Mouse (Mus musculus) midbrain, embryonic 15.5 days (tissue): Measurements from ENCODE around the gene Ehd4. TPM values are rescaled to one million over a fixed set of nuclear protein-coding genes. Genes with fewer than 3 reads are reported as not detected.

Experiments used
- ATAC-seq: fragments of 200-750 bp; cut with Nextera tagmentation; replicated peaks from 2 replicates; pipeline ENCODE4 v1.8.0; 2017; ENCODE audit warnings: moderate TSS enrichment
- H3K27ac ChIP-seq: fragments of 300-500 bp; sonication (generic); 2 replicates; pipeline ENCODE4 v1.5.1; 2015; ENCODE audit warnings: mild to moderate bottlenecking, inconsistent platforms
- H3K27me3 ChIP-seq: fragments of 300-500 bp; sonication (generic); replicated peaks from 2 replicates; pipeline ENCODE4 v1.6.1; 2015; ENCODE audit warnings: inconsistent platforms
- H3K36me3 ChIP-seq: fragments of 300-500 bp; sonication (generic); replicated peaks from 2 replicates; pipeline ENCODE4 v1.6.1; 2015; ENCODE audit warnings: inconsistent platforms
- H3K4me1 ChIP-seq: fragments of 300-500 bp; sonication (generic); 2 replicates; pipeline ENCODE4 v1.6.1; 2015; ENCODE audit warnings: inconsistent platforms
- H3K4me2 ChIP-seq: fragments of 300-500 bp; sonication (generic); 2 replicates; pipeline ENCODE4 v1.6.1; 2015; ENCODE audit warnings: inconsistent platforms, mild to moderate bottlenecking, moderate library complexity
- H3K4me3 ChIP-seq: fragments of 300-500 bp; sonication (generic); 2 replicates; pipeline ENCODE4 v1.5.1; 2015; ENCODE audit warnings: mild to moderate bottlenecking, inconsistent platforms
- H3K9ac ChIP-seq: fragments of 300-500 bp; sonication (generic); 2 replicates; pipeline ENCODE4 v1.6.1; 2015; ENCODE audit warnings: mild to moderate bottlenecking, inconsistent platforms
- H3K9me3 ChIP-seq: fragments of 300-500 bp; sonication (generic); 2 replicates; pipeline ENCODE4 v1.6.1; 2016; ENCODE audit warnings: inconsistent platforms
- WGBS: fragments of 180-500 bp; shearing (Covaris S2); methylation state at CpG from one replicate; pipeline ENCODE4 v1.1.7; 2015; ENCODE audit warnings: mixed read lengths; 5-methylcytosine and 5-hydroxymethylcytosine counted together
- polyA plus RNA-seq: library from polyadenylated mRNA; unstranded; fragments of >200 nt; fragmentation: Nextera tagmentation; extraction: Ambion mirVana; gene quantifications from 2 replicates; pipeline ENCODE4 v1.2.1, GENCODE M21; 2015

Gene Ehd4
- polyA plus RNA-seq, 1 experiment from 2014 or later: 17.9 TPM

- Histone ChIP-seq H3K36me3 (no peaks in the 10 kb centered on the region), H3K9me3 (no peaks in the 10 kb centered on the region), H3K4me3 (no peak overlapping the region), H3K4me1 (peaks cover 4% of the 10 kb centered on the region), H3K27ac (no peak overlapping the region), H3K27me3 (no peaks in the 10 kb centered on the region; the same call in 1 of the 2 replicates), H3K4me2 (no peak overlapping the region), H3K9ac (no peak overlapping the region)
- no peak for ATAC-seq
- 87% methylated on average over 2 of the region's 2 CpGs for WGBS
Measured at GRCm38 (mm10) chr2:120159434-120159833, 5.0 kb upstream of the Ehd4 start.

- no peak overlapping the region for H3K9ac ChIP-seq
- H3K27me3 ChIP-seq: no peaks in the 10 kb centered on the region; the same call in 1 of the 2 replicates
- H3K36me3 ChIP-seq: no peaks in the 10 kb centered on the region
- no peaks in the 10 kb centered on the region for H3K9me3 ChIP-seq
- H3K4me1 ChIP-seq: peaks cover 6% of the 10 kb centered on the region
- no peak overlapping the region for H3K4me2 ChIP-seq
- no peak overlapping the region for H3K4me3 ChIP-seq
- 28% methylated on average over 1 of the region's 1 CpGs for WGBS
- ATAC-seq: no peak
- H3K27ac ChIP-seq: no peak overlapping the region
Measured at GRCm38 (mm10) chr2:120158846-120159245, 4.4 kb upstream of the Ehd4 start.

GRCm38 (mm10) chr2:120158016-120158415, 3.6 kb upstream of the Ehd4 start:
- peaks cover 7% of the 10 kb centered on the region for H3K27me3 ChIP-seq
- no peak overlapping the region for H3K27ac ChIP-seq
- no peaks in the 10 kb centered on the region for H3K9me3 ChIP-seq
- no peak for ATAC-seq
- no peaks in the 10 kb centered on the region for H3K36me3 ChIP-seq
- H3K9ac ChIP-seq: no peak overlapping the region
- H3K4me1 ChIP-seq: peaks cover 13% of the 10 kb centered on the region
- H3K4me2 ChIP-seq: no peak overlapping the region
- WGBS: 55% methylated on average over 5 of the region's 5 CpGs
- no peak overlapping the region for H3K4me3 ChIP-seq

- WGBS: 71% methylated on average over 2 of the region's 2 CpGs
- no peaks in the 10 kb centered on the region for H3K9me3 ChIP-seq
- H3K4me2 ChIP-seq: no peak overlapping the region
- H3K36me3 ChIP-seq: no peaks in the 10 kb centered on the region
- H3K4me1 ChIP-seq: peaks cover 13% of the 10 kb centered on the region
- peaks cover 7% of the 10 kb centered on the region for H3K27me3 ChIP-seq
- no peak overlapping the region for H3K4me3 ChIP-seq
- no peak overlapping the region for H3K27ac ChIP-seq
- ATAC-seq: no peak
- no peak overlapping the region for H3K9ac ChIP-seq
Measured at GRCm38 (mm10) chr2:120157606-120158005, 3.2 kb upstream of the Ehd4 start.

GRCm38 (mm10) chr2:120153586-120154360, 633 bp downstream of the Ehd4 start:
- Histone ChIP-seq H3K9ac (peak overlapping the region; percentile 53), H3K9me3 (no peaks in the 10 kb centered on the region), H3K4me1 (peaks cover 13% of the 10 kb centered on the region), H3K36me3 (no peaks in the 10 kb centered on the region), H3K27me3 (peaks cover 7% of the 10 kb centered on the region), H3K4me3 (peak overlapping the region; percentile 62), H3K27ac (0 out of 2 replicates have a peak overlapping the region, but pooled peaks have one; percentile 37), H3K4me2 (peak overlapping the region; percentile 81)
- peak; percentile 10 for ATAC-seq
- 5% methylated on average over 38 of the region's 38 CpGs for WGBS

GRCm38 (mm10) chr2:120150571-120150970, 3.8 kb downstream of the Ehd4 start:
- no peak for ATAC-seq
- Histone ChIP-seq H3K27me3 (peaks cover 7% of the 10 kb centered on the region), H3K9ac (no peak overlapping the region), H3K4me2 (no peak overlapping the region), H3K4me1 (peaks cover 13% of the 10 kb centered on the region), H3K27ac (no peak overlapping the region), H3K4me3 (no peak overlapping the region), H3K36me3 (no peaks in the 10 kb centered on the region), H3K9me3 (no peaks in the 10 kb centered on the region)
- WGBS: 88% methylated on average over 3 of the region's 3 CpGs

GRCm38 (mm10) chr2:120149634-120150033, 4.8 kb downstream of the Ehd4 start:
- peaks cover 9% of the 10 kb centered on the region; the same call in 1 of the 2 replicates for H3K4me1 ChIP-seq
- H3K9me3 ChIP-seq: no peaks in the 10 kb centered on the region
- WGBS: 92% methylated on average over 7 of the region's 7 CpGs
- ATAC-seq: no peak
- H3K4me3 ChIP-seq: no peak overlapping the region
- H3K27ac ChIP-seq: no peak overlapping the region
- no peaks in the 10 kb centered on the region for H3K36me3 ChIP-seq
- no peak overlapping the region for H3K4me2 ChIP-seq
- no peak overlapping the region for H3K9ac ChIP-seq
- peaks cover 7% of the 10 kb centered on the region for H3K27me3 ChIP-seq

GRCm38 (mm10) chr2:120147999-120148398, 6.4 kb downstream of the Ehd4 start:
- H3K27ac ChIP-seq: no peak overlapping the region
- whole genome bisulfite sequencing: 82% methylated on average over 3 of the region's 3 CpGs
- no peaks in the 10 kb centered on the region for H3K27me3 ChIP-seq
- no peaks in the 10 kb centered on the region for H3K4me1 ChIP-seq
- H3K9me3 ChIP-seq: no peaks in the 10 kb centered on the region
- H3K4me3 ChIP-seq: no peak overlapping the region
- no peak overlapping the region for H3K4me2 ChIP-seq
- H3K36me3 ChIP-seq: no peaks in the 10 kb centered on the region
- H3K9ac ChIP-seq: no peak overlapping the region
- ATAC-seq: no peak

GRCm38 (mm10) chr2:120147364-120147763, 7.0 kb downstream of the Ehd4 start:
- Histone ChIP-seq H3K4me2 (no peak overlapping the region), H3K4me1 (no peaks in the 10 kb centered on the region), H3K27me3 (no peaks in the 10 kb centered on the region), H3K27ac (no peak overlapping the region), H3K9me3 (no peaks in the 10 kb centered on the region), H3K9ac (no peak overlapping the region), H3K4me3 (no peak overlapping the region), H3K36me3 (no peaks in the 10 kb centered on the region)
- WGBS: 61% methylated on average over 2 of the region's 2 CpGs
- no peak for ATAC-seq

GRCm38 (mm10) chr2:120146543-120146942, 7.9 kb downstream of the Ehd4 start:
- no peak for ATAC-seq

GRCm38 (mm10) chr2:120144390-120144789, 10.0 kb downstream of the Ehd4 start:
- ATAC-seq: no peak
- Histone ChIP-seq H3K9ac (no peak overlapping the region), H3K27me3 (no peaks in the 10 kb centered on the region), H3K4me1 (no peaks in the 10 kb centered on the region), H3K4me3 (no peak overlapping the region), H3K4me2 (no peak overlapping the region), H3K9me3 (no peaks in the 10 kb centered on the region), H3K27ac (no peak overlapping the region), H3K36me3 (no peaks in the 10 kb centered on the region)
- WGBS: 87% methylated on average over 4 of the region's 4 CpGs

More at GRCm38 (mm10) chr2:120146543-120146942, 7.9 kb downstream of the Ehd4 start:
- H3K9ac ChIP-seq: no peak overlapping the region
- no peak overlapping the region for H3K27ac ChIP-seq
- WGBS: 85% methylated on average over 2 of the region's 2 CpGs
- H3K4me1 ChIP-seq: no peaks in the 10 kb centered on the region
- no peaks in the 10 kb centered on the region for H3K27me3 ChIP-seq
- no peak overlapping the region for H3K4me2 ChIP-seq
- no peaks in the 10 kb centered on the region for H3K36me3 ChIP-seq
- H3K9me3 ChIP-seq: no peaks in the 10 kb centered on the region
- H3K4me3 ChIP-seq: no peak overlapping the region

GRCm38 (mm10) chr2:120142336-120142735, 12.1 kb downstream of the Ehd4 start:
- no peak for ATAC-seq
- H3K36me3 ChIP-seq: no peaks in the 10 kb centered on the region
- H3K9ac ChIP-seq: no peak overlapping the region
- no peak overlapping the region for H3K4me3 ChIP-seq
- no peaks in the 10 kb centered on the region for H3K4me1 ChIP-seq
- no peak overlapping the region for H3K27ac ChIP-seq
- no peak overlapping the region for H3K4me2 ChIP-seq
- H3K27me3 ChIP-seq: no peaks in the 10 kb centered on the region
- no peaks in the 10 kb centered on the region for H3K9me3 ChIP-seq
- 82% methylated on average over 5 of the region's 5 CpGs for WGBS

- no peak for ATAC-seq
- Histone ChIP-seq H3K27me3 (no peaks in the 10 kb centered on the region), H3K4me2 (no peak overlapping the region), H3K36me3 (no peaks in the 10 kb centered on the region), H3K4me1 (no peaks in the 10 kb centered on the region), H3K9me3 (no peaks in the 10 kb centered on the region), H3K4me3 (no peak overlapping the region), H3K9ac (no peak overlapping the region), H3K27ac (no peak overlapping the region)
- 91% methylated on average over 1 of the region's 1 CpGs for WGBS
Measured at GRCm38 (mm10) chr2:120141671-120142070, 12.7 kb downstream of the Ehd4 start.
